Mouse (Mus musculus) adrenal gland, adult 2 months (tissue): ENCODE data around the gene Tm9sf4. TPM values are rescaled to one million over a fixed set of nuclear protein-coding genes. Genes with fewer than 3 reads are reported as not detected.

Experiments
- DNase-seq: peaks from one replicate; pipeline ENCODE4 v3.0.0; 2021
- polyA plus RNA-seq: library from polyadenylated mRNA; depleted of rRNA; stranded (reverse); fragments of >200 nt; gene quantifications from 2 replicates; pipeline ENCODE4 v1.2.3, GENCODE M21; 2012
- total RNA-seq, 2 experiments: library from RNA; stranded (reverse); gene quantifications; 2 replicates each; pipeline ENCODE4 v1.2.3; 2021

Tm9sf4 gene
- total and polyA plus RNA-seq, 3 experiments = 66.2 to 121 (median 104) TPM

- DNase-seq = no peak
Measured at GRCm38 (mm10) chr2:153215421-153215820, 54.3 kb downstream of the Tm9sf4 start.

GRCm38 (mm10) chr2:153217826-153218340, 56.8 kb downstream of the Tm9sf4 start:
- no peak for DNase-seq

GRCm38 (mm10) chr2:153218516-153218915, 57.4 kb downstream of the Tm9sf4 start:
- DNase-seq = no peak

GRCm38 (mm10) chr2:153221620-153222019, 60.5 kb downstream of the Tm9sf4 start:
- DNase-seq = no peak

- no peak for DNase-seq
Measured at GRCm38 (mm10) chr2:153222130-153222529, 61.0 kb downstream of the Tm9sf4 start.

GRCm38 (mm10) chr2:153222566-153222965, 61.5 kb downstream of the Tm9sf4 start:
- no peak for DNase-seq

GRCm38 (mm10) chr2:153224946-153225594, 64.0 kb downstream of the Tm9sf4 start, which contains the start of gene Tspyl3:
Gene Tspyl3, minus strand, starts transcription at chr2:153225441.
- DNase-seq = peak; percentile 41

GRCm38 (mm10) chr2:153225595-153225953, 64.5 kb downstream of the Tm9sf4 start:
- no peak for DNase-seq

- DNase-seq = no peak
Measured at GRCm38 (mm10) chr2:153227959-153228358, 66.9 kb downstream of the Tm9sf4 start.

- DNase-seq = no peak
Measured at GRCm38 (mm10) chr2:153228523-153228922, 67.4 kb downstream of the Tm9sf4 start.

GRCm38 (mm10) chr2:153237193-153237592, 76.1 kb downstream of the Tm9sf4 start:
- no peak for DNase-seq

GRCm38 (mm10) chr2:153237891-153238290, 76.8 kb downstream of the Tm9sf4 start:
- no peak for DNase-seq

- DNase-seq = peak; percentile 56
Measured at GRCm38 (mm10) chr2:153238406-153238805, 77.3 kb downstream of the Tm9sf4 start.

GRCm38 (mm10) chr2:153239021-153239859, 78.1 kb downstream of the Tm9sf4 start:
- no peak for DNase-seq

GRCm38 (mm10) chr2:153239860-153240480, 78.9 kb downstream of the Tm9sf4 start:
- peak; percentile 57 for DNase-seq

GRCm38 (mm10) chr2:153240701-153241235, 79.7 kb downstream of the Tm9sf4 start:
- no peak for DNase-seq

GRCm38 (mm10) chr2:153241250-153242014, 80.3 kb downstream of the Tm9sf4 start, which contains the start of the genes Plagl2 and Pofut1:
Gene Plagl2, minus strand, starts transcription at chr2:153241426.
Gene Pofut1, plus strand, starts transcription at chr2:153241533.
- DNase-seq = peak; percentile 96

- peak; percentile 58 for DNase-seq
Measured at GRCm38 (mm10) chr2:153242156-153242555, 81.1 kb downstream of the Tm9sf4 start.

GRCm38 (mm10) chr2:153249751-153250150, 88.6 kb downstream of the Tm9sf4 start:
- DNase-seq = no peak

- no peak for DNase-seq
Measured at GRCm38 (mm10) chr2:153256604-153257003, 95.5 kb downstream of the Tm9sf4 start.
